Mouse (Mus musculus) stomach, postnatal 0 days (tissue): Measurements from ENCODE around the gene Rex1bd. TPM values are rescaled to one million over a fixed set of nuclear protein-coding genes. Genes with fewer than 3 reads are reported as not detected.

Source experiments
- ATAC-seq: fragments of 200-750 bp; cut with Nextera tagmentation; 2 replicates; pipeline ENCODE4 v1.8.0; 2017; ENCODE audit not compliant: low FRiP score, low TSS enrichment
- DNase-seq: peaks from one replicate; pipeline ENCODE4 v3.0.0-alpha.2; 2016; ENCODE audit warnings: low spot score
- H3K27ac ChIP-seq: fragments of 300-500 bp; sonication (generic); replicated peaks from 2 replicates; pipeline ENCODE4 v1.5.1; 2014; ENCODE audit warnings: mild to moderate bottlenecking, control low read depth
- H3K27me3 ChIP-seq: fragments of 300-500 bp; sonication (generic); 2 replicates; pipeline ENCODE4 v1.6.1; 2014; ENCODE audit warnings: low read length; ENCODE audit not compliant: control insufficient read depth, insufficient read depth
- H3K36me3 ChIP-seq: fragments of 300-500 bp; sonication (generic); 2 replicates; pipeline ENCODE4 v1.6.1; 2014; ENCODE audit warnings: low read length, mixed read lengths; ENCODE audit not compliant: control insufficient read depth, insufficient read depth
- H3K4me1 ChIP-seq: fragments of 300-500 bp; sonication (generic); replicated peaks from 2 replicates; pipeline ENCODE4 v1.6.1; 2014; ENCODE audit warnings: antibody characterized with exemption; ENCODE audit not compliant: control insufficient read depth, insufficient read depth
- H3K4me2 ChIP-seq: fragments of 300-500 bp; sonication (generic); replicated peaks from 2 replicates; pipeline ENCODE4 v1.6.1; 2014; ENCODE audit warnings: low read depth, mild to moderate bottlenecking, control low read depth, moderate library complexity
- H3K4me3 ChIP-seq: fragments of 300-500 bp; sonication (generic); 2 replicates; pipeline ENCODE4 v1.5.1; 2014; ENCODE audit warnings: low read depth, low read length, control low read depth
- H3K9ac ChIP-seq: fragments of 300-500 bp; sonication (generic); 2 replicates; pipeline ENCODE4 v1.6.1; 2014; ENCODE audit warnings: mild to moderate bottlenecking, low read length, control low read depth, mixed read lengths
- H3K9me3 ChIP-seq: fragments of 300-500 bp; sonication (generic); 2 replicates; pipeline ENCODE4 v1.6.1; 2016; ENCODE audit warnings: low read length; ENCODE audit not compliant: control insufficient read depth
- CTCF ChIP-seq: IDR thresholded peaks from 2 replicates; pipeline ENCODE4 v1.5.1; 2016; ENCODE audit warnings: antibody characterized with exemption, low read depth, mild to moderate bottlenecking, moderate library complexity
- EP300 ChIP-seq: optimal IDR thresholded peaks from 2 replicates; pipeline ENCODE3; 2016; ENCODE audit warnings: antibody characterized with exemption
- WGBS: fragments of 180-500 bp; shearing (Covaris S2); extraction: QIAGEN DNeasy Blood & Tissue Kit; methylation state at CpG from one replicate; pipeline ENCODE4 v1.1.7; 2014; 5-methylcytosine and 5-hydroxymethylcytosine counted together
- polyA plus RNA-seq: library from polyadenylated mRNA; unstranded; fragments of >200 nt; fragmentation: Nextera tagmentation; extraction: Ambion mirVana; gene quantifications from 2 replicates; pipeline ENCODE4 v1.2.1, GENCODE M21; 2015

Rex1bd gene
- polyA plus RNA-seq, 1 experiment from 2014 or later, result 122 TPM

DNA sequence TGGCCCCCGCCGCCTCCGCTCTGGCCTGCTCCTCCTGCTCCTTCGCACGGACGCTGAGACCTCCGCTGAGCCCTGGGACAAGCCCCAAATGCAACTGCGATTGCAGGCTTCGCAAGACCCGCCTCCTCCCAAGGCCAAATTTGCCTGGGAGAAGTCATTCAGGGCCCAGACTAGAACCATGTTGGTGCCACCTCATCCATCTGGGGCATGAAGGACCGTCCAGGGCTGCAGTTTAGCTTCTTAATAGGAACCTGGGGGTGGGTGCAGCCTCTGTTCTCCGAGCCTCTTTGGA, 10.8 kb downstream of the Rex1bd start:
- TF ChIP-seq EP300, result no peak
- no peak for TF ChIP-seq CTCF
- WGBS, result 33% methylated on average over 12 of the region's 12 CpGs
- Histone ChIP-seq H3K27ac (no peak overlapping the region), H3K4me1 (no peaks in the 10 kb centered on the region), H3K9me3 (no peaks in the 10 kb centered on the region), H3K27me3 (peaks cover 40% of the 10 kb centered on the region), H3K4me3 (no peak overlapping the region), H3K36me3 (no peaks in the 10 kb centered on the region), H3K4me2 (no peak overlapping the region), H3K9ac (no peak overlapping the region)
- ATAC-seq (no peak), DNase-seq (no peak)

DNA sequence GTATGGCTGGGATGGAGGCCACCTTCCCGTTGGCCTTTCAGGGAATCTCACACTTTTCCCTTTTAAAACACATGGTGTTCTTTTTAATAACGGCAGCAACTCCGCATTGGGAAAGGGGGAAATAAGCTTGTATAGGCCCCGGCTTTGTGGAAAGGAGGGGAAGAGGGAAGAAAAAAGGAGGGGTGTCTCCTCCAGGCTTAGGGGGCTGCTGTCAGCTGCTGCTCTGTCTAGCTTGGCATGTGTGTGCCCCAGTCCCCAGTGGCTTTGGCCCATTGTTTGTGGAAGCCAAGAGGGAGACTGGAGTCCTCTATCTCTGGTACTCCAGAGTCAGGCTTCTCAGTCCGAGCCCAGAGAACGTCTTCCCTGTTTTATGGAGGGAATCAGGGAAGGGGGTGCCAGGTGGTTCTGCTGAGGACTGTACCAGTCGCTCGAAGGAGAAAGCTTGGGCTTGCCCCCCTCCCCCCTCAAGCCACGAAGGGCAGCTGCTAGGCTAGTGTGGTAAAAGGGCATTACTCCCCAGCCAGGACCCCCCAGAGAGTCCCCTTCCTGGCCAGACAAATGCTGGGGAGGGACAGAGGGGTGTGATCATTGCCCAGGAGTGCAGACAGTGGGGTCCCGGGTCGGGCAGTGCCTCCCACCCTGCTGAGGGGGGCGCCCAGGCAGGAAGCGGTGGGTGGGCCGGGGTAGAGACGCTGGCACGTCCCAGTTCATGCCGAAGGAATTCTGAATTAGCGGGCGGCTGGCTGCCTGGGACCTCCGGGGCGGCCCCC, 11.4 kb downstream of the Rex1bd start:
- Histone ChIP-seq H3K9me3 (no peaks in the 10 kb centered on the region), H3K4me3 (no peak overlapping the region), H3K9ac (no peak overlapping the region), H3K36me3 (no peaks in the 10 kb centered on the region), H3K4me1 (no peaks in the 10 kb centered on the region), H3K27ac (no peak overlapping the region), H3K27me3 (peaks cover 40% of the 10 kb centered on the region), H3K4me2 (no peak overlapping the region)
- 18% methylated on average over 21 of the region's 21 CpGs for WGBS
- DNase-seq, result no peak
- no peak for ATAC-seq
- TF ChIP-seq CTCF, result no peak
- no peak for TF ChIP-seq EP300

DNA sequence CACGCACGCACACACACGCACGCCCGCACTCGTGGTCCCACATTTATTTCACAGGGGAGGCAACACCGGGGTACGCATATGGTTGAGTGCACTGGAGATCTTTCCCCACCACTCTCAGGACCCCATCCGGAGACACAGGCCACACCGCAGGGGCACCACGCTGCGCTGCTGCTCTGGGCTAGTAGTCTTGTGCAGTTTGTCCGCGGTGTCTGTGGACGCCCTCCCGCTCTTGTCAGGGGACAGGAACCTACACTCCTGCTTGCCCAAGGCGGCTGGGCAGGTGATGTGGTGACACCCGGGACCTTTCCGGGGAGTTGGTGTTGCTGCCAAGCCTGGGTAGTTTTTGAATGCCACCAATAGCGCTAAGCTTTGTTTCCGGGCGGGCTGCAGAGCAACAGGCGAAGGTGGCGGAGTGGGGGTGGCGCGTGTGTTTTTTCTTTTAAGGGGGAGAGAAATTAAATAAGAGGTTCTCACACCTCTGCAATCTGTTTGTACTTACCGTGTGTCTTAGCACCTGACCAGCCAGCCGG, 12.1 kb downstream of the Rex1bd start:
- ATAC-seq (no peak), DNase-seq (no peak)
- Histone ChIP-seq H3K4me2 (no peak overlapping the region), H3K4me3 (no peak overlapping the region), H3K27ac (no peak overlapping the region), H3K4me1 (no peaks in the 10 kb centered on the region), H3K36me3 (no peaks in the 10 kb centered on the region), H3K9me3 (no peaks in the 10 kb centered on the region), H3K9ac (no peak overlapping the region), H3K27me3 (peaks cover 43% of the 10 kb centered on the region)
- 6% methylated on average over 27 of the region's 28 CpGs for WGBS
- TF ChIP-seq CTCF, result no peak
- TF ChIP-seq EP300, result no peak

DNA sequence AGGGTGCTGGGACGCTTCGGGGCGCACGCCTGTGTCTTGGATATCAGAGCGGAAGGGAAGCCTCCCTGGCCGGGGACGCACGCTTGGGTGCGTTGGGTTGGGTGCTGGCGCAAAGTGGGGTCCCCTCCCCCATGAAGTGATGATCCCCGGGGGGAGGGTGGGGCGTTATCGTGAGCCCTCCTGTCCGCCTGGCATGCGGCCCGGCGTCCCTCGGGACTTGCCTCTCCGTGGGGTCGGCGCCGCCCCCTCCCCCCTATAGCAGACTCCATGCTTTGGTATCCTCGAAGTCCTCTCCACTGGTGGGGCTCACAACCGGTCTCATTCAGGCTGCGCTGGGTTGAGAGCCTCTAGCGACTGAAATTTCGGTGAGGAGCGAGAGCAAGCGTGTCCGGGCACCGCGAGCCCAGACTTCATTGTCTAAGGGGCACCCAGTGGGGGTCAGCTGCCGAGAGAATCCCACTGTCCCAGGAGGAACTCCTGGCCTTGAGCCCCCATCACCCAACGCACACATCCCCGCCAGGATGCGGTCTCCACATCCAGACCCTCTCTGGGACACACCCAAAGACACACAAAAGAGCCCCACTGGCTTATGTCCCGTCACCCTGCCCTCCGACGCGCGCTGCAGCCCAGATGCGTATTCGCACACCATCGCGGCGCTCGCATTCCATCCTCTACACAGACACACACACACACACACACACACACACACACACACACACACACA, 12.7 kb downstream of the Rex1bd start:
- peak overlapping the region; percentile 75 for H3K4me2 ChIP-seq
- H3K4me1 ChIP-seq, result 0 out of 2 replicates have a peak, but pooled peaks cover 2% of the 10 kb centered on the region
- ATAC-seq (no peak), DNase-seq (no peak)
- under 1% methylated on average over 46 of the region's 47 CpGs for WGBS
- H3K27me3 ChIP-seq, result peaks cover 46% of the 10 kb centered on the region
- TF ChIP-seq CTCF (no peak), EP300 (no peak)
- H3K4me3 ChIP-seq, result peak overlapping the region; percentile 43
- no peaks in the 10 kb centered on the region for H3K36me3 ChIP-seq
- no peaks in the 10 kb centered on the region for H3K9me3 ChIP-seq
- no peak overlapping the region for H3K27ac ChIP-seq
- H3K9ac ChIP-seq, result peak overlapping the region; percentile 45; the same call in 1 of the 2 replicates

DNA sequence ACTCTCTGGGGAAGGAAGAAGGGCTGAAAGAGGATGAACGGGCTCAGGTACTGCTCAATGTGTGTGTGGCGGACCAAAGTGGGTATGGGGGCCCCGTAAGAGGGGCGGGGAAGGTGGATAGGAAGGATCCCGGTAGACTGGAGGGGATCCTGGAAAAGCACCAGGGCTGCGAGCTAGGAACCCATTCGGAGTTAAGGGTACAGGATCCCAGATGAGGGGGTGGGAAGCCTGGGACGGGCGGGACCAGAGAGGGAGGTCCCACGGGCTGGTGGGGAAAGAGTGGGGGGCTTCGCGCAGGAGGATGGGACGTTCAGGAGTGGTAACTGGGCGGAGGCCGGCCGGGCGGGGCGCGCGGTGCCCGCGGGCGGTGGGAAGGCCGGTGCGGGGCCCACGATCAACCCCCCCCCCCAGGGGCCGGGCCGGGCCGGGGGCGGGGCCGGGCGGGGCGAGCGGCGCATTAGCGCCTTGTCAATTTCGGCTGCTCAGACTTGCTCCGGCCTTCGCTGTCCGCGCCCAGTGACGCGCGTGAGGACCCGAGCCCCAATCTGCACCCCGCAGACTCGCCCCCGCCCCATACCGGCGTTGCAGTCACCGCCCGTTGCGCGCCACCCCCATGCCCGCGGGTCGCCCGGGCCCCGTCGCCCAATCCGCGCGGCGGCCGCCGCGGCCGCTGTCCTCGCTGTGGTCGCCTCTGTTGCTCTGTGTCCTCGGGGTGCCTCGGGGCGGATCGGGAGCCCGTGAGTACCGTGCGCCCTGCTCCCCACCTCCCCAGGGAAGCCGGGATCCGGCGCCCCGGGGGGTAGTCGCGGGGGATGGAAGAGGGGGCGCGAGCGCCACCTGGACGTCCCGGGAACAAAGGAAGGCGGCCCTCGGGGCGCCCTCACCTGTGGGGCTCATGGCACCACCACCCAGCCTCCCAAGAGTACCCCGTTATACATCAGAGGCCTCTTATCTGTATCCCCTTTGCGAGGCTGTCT, 13.6 kb downstream of the Rex1bd start, which contains the start of gene Crlf1:
Crlf1 (plus strand) TSS at position 495 of the 977 bp plus-strand sequence.
- Histone ChIP-seq H3K9me3 (no peaks in the 10 kb centered on the region), H3K27me3 (peaks cover 52% of the 10 kb centered on the region), H3K4me3 (peak within 1 kb of the TSS; percentile 43), H3K4me1 (0 out of 2 replicates have a peak, but pooled peaks cover 4% of the 10 kb centered on the region), H3K9ac (peak within 1 kb of the TSS; percentile 45), H3K4me2 (peak within 1 kb of the TSS; percentile 75), H3K36me3 (no peaks in the 10 kb centered on the region), H3K27ac (no peak within 1 kb of the TSS)
- TF ChIP-seq CTCF, result no peak
- no peak for TF ChIP-seq EP300
- under 1% methylated on average over 49 of the region's 93 CpGs for WGBS
- DNase-seq (no peak), ATAC-seq (no peak; the same call in 1 of the 2 replicates)
